Mouse (Mus musculus): ENCODE results near the gene Fads6. TPM values are rescaled to one million over a fixed set of nuclear protein-coding genes. Genes with fewer than 3 reads are reported as not detected.

The Fads6 gene
- polyA plus RNA-seq, 1 experiment from 2014 or later, result 0.26 TPM

GRCm38 (mm10) chr11:115321906-115322693 lies 24.6 kb upstream of the Fads6 start, which contains the start of gene Ush1g:
TSS of gene Ush1g (minus strand) at chr11:115322041.
- Histone ChIP-seq H3K9me3 (no peaks in the 10 kb centered on the region), H3K36me3 (replicated peaks) (no peaks in the 10 kb centered on the region), H3K4me1 (peaks cover 32% of the 10 kb centered on the region), H3K27ac (no peak within 1 kb of the TSS), H3K4me2 (peak within 1 kb of the TSS; percentile 35), H3K9ac (no peak within 1 kb of the TSS), H3K27me3 (peaks cover 95% of the 10 kb centered on the region), H3K4me3 (replicated peaks) (peak within 1 kb of the TSS; percentile 13; the same call in 1 of the 2 replicates)
- whole genome bisulfite sequencing, result 4% methylated on average over 35 of the region's 35 CpGs
- ATAC-seq (ENCODE audit: low FRiP score), result peak; percentile 62; the same call in 1 of the 2 replicates

- no peaks in the 10 kb centered on the region for H3K36me3 ChIP-seq (replicated peaks)
- H3K4me1 ChIP-seq, result peaks cover 32% of the 10 kb centered on the region
- no peak overlapping the region for H3K9ac ChIP-seq
- H3K27me3 ChIP-seq, result peaks cover 100% of the 10 kb centered on the region
- H3K4me3 ChIP-seq (replicated peaks), result no peak overlapping the region
- no peak overlapping the region for H3K27ac ChIP-seq
- 3% methylated on average over 18 of the region's 18 CpGs for WGBS
- no peak overlapping the region for H3K4me2 ChIP-seq
- ATAC-seq (ENCODE audit: low FRiP score), result no peak
- no peaks in the 10 kb centered on the region for H3K9me3 ChIP-seq
Measured at GRCm38 (mm10) chr11:115319704-115320383, 22.4 kb upstream of the Fads6 start.

- Histone ChIP-seq H3K36me3 (replicated peaks) (no peaks in the 10 kb centered on the region), H3K4me1 (peaks cover 32% of the 10 kb centered on the region), H3K9ac (no peak overlapping the region), H3K4me3 (replicated peaks) (peak overlapping the region; percentile 6; the same call in 1 of the 2 replicates), H3K9me3 (no peaks in the 10 kb centered on the region), H3K27ac (no peak overlapping the region), H3K27me3 (peaks cover 100% of the 10 kb centered on the region), H3K4me2 (no peak overlapping the region)
- no peak for ATAC-seq (ENCODE audit: low FRiP score)
- WGBS, result 3% methylated on average over 63 of the region's 63 CpGs
Measured at GRCm38 (mm10) chr11:115318245-115319027, 21.0 kb upstream of the Fads6 start.

GRCm38 (mm10) chr11:115317204-115317603 lies 19.7 kb upstream of the Fads6 start:
- no peaks in the 10 kb centered on the region for H3K36me3 ChIP-seq (replicated peaks)
- no peak overlapping the region for H3K27ac ChIP-seq
- no peak overlapping the region for H3K4me3 ChIP-seq (replicated peaks)
- peaks cover 27% of the 10 kb centered on the region for H3K4me1 ChIP-seq
- 61% methylated on average over 7 of the region's 7 CpGs for WGBS
- peaks cover 100% of the 10 kb centered on the region for H3K27me3 ChIP-seq
- ATAC-seq (ENCODE audit: low FRiP score), result no peak
- H3K9ac ChIP-seq, result no peak overlapping the region
- no peaks in the 10 kb centered on the region for H3K9me3 ChIP-seq
- no peak overlapping the region for H3K4me2 ChIP-seq

- Histone ChIP-seq H3K9ac (no peak overlapping the region), H3K36me3 (replicated peaks) (no peaks in the 10 kb centered on the region), H3K27ac (no peak overlapping the region), H3K9me3 (no peaks in the 10 kb centered on the region), H3K4me2 (no peak overlapping the region), H3K27me3 (peaks cover 76% of the 10 kb centered on the region), H3K4me3 (replicated peaks) (no peak overlapping the region), H3K4me1 (peaks cover 10% of the 10 kb centered on the region)
- 49% methylated on average over 2 of the region's 2 CpGs for WGBS
- no peak for ATAC-seq (ENCODE audit: low FRiP score)
Measured at GRCm38 (mm10) chr11:115314249-115314648, 16.8 kb upstream of the Fads6 start.

GRCm38 (mm10) chr11:115308781-115309180 lies 11.3 kb upstream of the Fads6 start:
- 75% methylated on average over 1 of the region's 1 CpGs for WGBS
- Histone ChIP-seq H3K36me3 (replicated peaks) (no peaks in the 10 kb centered on the region), H3K27me3 (peaks cover 44% of the 10 kb centered on the region), H3K9me3 (no peaks in the 10 kb centered on the region), H3K4me2 (no peak overlapping the region), H3K4me3 (replicated peaks) (no peak overlapping the region), H3K27ac (no peak overlapping the region), H3K9ac (no peak overlapping the region), H3K4me1 (peaks cover 7% of the 10 kb centered on the region)
- no peak for ATAC-seq (ENCODE audit: low FRiP score)

GRCm38 (mm10) chr11:115306863-115307262 lies 9.4 kb upstream of the Fads6 start, which contains the start of gene Otop2:
TSS of gene Otop2 (plus strand) at chr11:115307163.
- Histone ChIP-seq H3K9me3 (no peaks in the 10 kb centered on the region), H3K4me1 (peaks cover 7% of the 10 kb centered on the region), H3K9ac (peak within 1 kb of the TSS; percentile 25; the same call in 1 of the 2 replicates), H3K4me2 (no peak within 1 kb of the TSS), H3K36me3 (replicated peaks) (no peaks in the 10 kb centered on the region), H3K4me3 (replicated peaks) (no peak within 1 kb of the TSS), H3K27me3 (peaks cover 25% of the 10 kb centered on the region), H3K27ac (no peak within 1 kb of the TSS)
- no peak for ATAC-seq (ENCODE audit: low FRiP score)
- 17% methylated on average over 8 of the region's 8 CpGs for WGBS

- no peak overlapping the region for H3K4me2 ChIP-seq
- H3K4me3 ChIP-seq (replicated peaks), result no peak overlapping the region
- H3K4me1 ChIP-seq, result peaks cover 7% of the 10 kb centered on the region
- H3K9ac ChIP-seq, result no peak overlapping the region
- H3K27me3 ChIP-seq, result peaks cover 30% of the 10 kb centered on the region
- H3K27ac ChIP-seq, result no peak overlapping the region
- H3K36me3 ChIP-seq (replicated peaks), result no peaks in the 10 kb centered on the region
- WGBS, result 80% methylated on average over 8 of the region's 8 CpGs
- no peak for ATAC-seq (ENCODE audit: low FRiP score)
- H3K9me3 ChIP-seq, result no peaks in the 10 kb centered on the region
Measured at GRCm38 (mm10) chr11:115303167-115303566, 5.7 kb upstream of the Fads6 start.

GRCm38 (mm10) chr11:115301351-115301750 lies 3.9 kb upstream of the Fads6 start:
- WGBS, result 92% methylated on average over 2 of the region's 2 CpGs
- no peak for ATAC-seq (ENCODE audit: low FRiP score)

GRCm38 (mm10) chr11:115300745-115301144 lies 3.3 kb upstream of the Fads6 start:
- H3K4me1 ChIP-seq, result peaks cover 11% of the 10 kb centered on the region
- H3K4me2 ChIP-seq, result no peak overlapping the region
- no peak overlapping the region for H3K4me3 ChIP-seq (replicated peaks)
- no peaks in the 10 kb centered on the region for H3K9me3 ChIP-seq
- no peak overlapping the region for H3K9ac ChIP-seq
- H3K27ac ChIP-seq, result no peak overlapping the region
- peaks cover 34% of the 10 kb centered on the region for H3K27me3 ChIP-seq
- no peaks in the 10 kb centered on the region for H3K36me3 ChIP-seq (replicated peaks)
- WGBS, result 80% methylated on average over 4 of the region's 4 CpGs
- ATAC-seq (ENCODE audit: low FRiP score), result no peak

More at GRCm38 (mm10) chr11:115301351-115301750, 3.9 kb upstream of the Fads6 start:
- Histone ChIP-seq H3K9me3 (no peaks in the 10 kb centered on the region), H3K9ac (no peak overlapping the region), H3K4me1 (peaks cover 11% of the 10 kb centered on the region), H3K27me3 (peaks cover 31% of the 10 kb centered on the region; the same call in 1 of the 2 replicates), H3K27ac (no peak overlapping the region), H3K36me3 (replicated peaks) (no peaks in the 10 kb centered on the region), H3K4me2 (no peak overlapping the region), H3K4me3 (replicated peaks) (no peak overlapping the region)

- no peak overlapping the region for H3K9ac ChIP-seq
- ATAC-seq (ENCODE audit: low FRiP score), result no peak
- peaks cover 11% of the 10 kb centered on the region for H3K4me1 ChIP-seq
- H3K27ac ChIP-seq, result no peak overlapping the region
- H3K27me3 ChIP-seq, result peaks cover 35% of the 10 kb centered on the region
- H3K36me3 ChIP-seq (replicated peaks), result no peaks in the 10 kb centered on the region
- H3K9me3 ChIP-seq, result no peaks in the 10 kb centered on the region
- 78% methylated on average over 8 of the region's 8 CpGs for WGBS
- H3K4me3 ChIP-seq (replicated peaks), result no peak overlapping the region
- H3K4me2 ChIP-seq, result peak overlapping the region; percentile 88; the same call in 1 of the 2 replicates
Measured at GRCm38 (mm10) chr11:115298160-115298559, 697 bp upstream of the Fads6 start.

All from forebrain, embryonic 12.5 days (tissue).